Mouse (Mus musculus): ENCODE measurements around the gene Lpxn. TPM values are rescaled to one million over a fixed set of nuclear protein-coding genes. Genes with fewer than 3 reads are reported as not detected.

Gene Lpxn
- polyA plus RNA-seq, 1 experiment from 2014 or later: 0.87 TPM

Other genes starting within 250 kb of the Lpxn start
- not detected in 2 replicates for gene Gm4952, start 196.2 kb upstream of the Lpxn start, polyA plus RNA-seq (2016; fragmentation: Nextera tagmentation; extraction: Ambion mirVana)
- gene Glyat, start 162.9 kb upstream of the Lpxn start, polyA plus RNA-seq (2016; fragmentation: Nextera tagmentation; extraction: Ambion mirVana): not detected in 2 replicates
- gene Olfr1442, start 125.8 kb upstream of the Lpxn start, polyA plus RNA-seq (2016; fragmentation: Nextera tagmentation; extraction: Ambion mirVana): not detected in 2 replicates
- gene Olfr1443, start 118.1 kb upstream of the Lpxn start, polyA plus RNA-seq (2016; fragmentation: Nextera tagmentation; extraction: Ambion mirVana): not detected in 2 replicates
- not detected in 2 replicates for gene Keg1, start 100.4 kb upstream of the Lpxn start, polyA plus RNA-seq (2016; fragmentation: Nextera tagmentation; extraction: Ambion mirVana)
- gene Cntf, start 30.6 kb upstream of the Lpxn start, polyA plus RNA-seq (2016; fragmentation: Nextera tagmentation; extraction: Ambion mirVana): 1.8 and 2.2 TPM in 2 replicates
- gene Zfp91, start 67 bp upstream of the Lpxn start, polyA plus RNA-seq (2016; fragmentation: Nextera tagmentation; extraction: Ambion mirVana): 22.1 and 23.0 TPM in 2 replicates
- gene Gm5244, start 50.5 kb downstream of the Lpxn start, polyA plus RNA-seq (2016; fragmentation: Nextera tagmentation; extraction: Ambion mirVana): not detected in 2 replicates
- gene Olfr1444, start 61.1 kb downstream of the Lpxn start, polyA plus RNA-seq (2016; fragmentation: Nextera tagmentation; extraction: Ambion mirVana): not detected in 2 replicates
- not detected in 2 replicates for gene Olfr1445, start 87.7 kb downstream of the Lpxn start, polyA plus RNA-seq (2016; fragmentation: Nextera tagmentation; extraction: Ambion mirVana)
- gene Olfr1446, start 97.3 kb downstream of the Lpxn start, polyA plus RNA-seq (2016; fragmentation: Nextera tagmentation; extraction: Ambion mirVana): not detected in 2 replicates
- gene Olfr1447, start 107.5 kb downstream of the Lpxn start, polyA plus RNA-seq (2016; fragmentation: Nextera tagmentation; extraction: Ambion mirVana): not detected in 2 replicates
- not detected in 2 replicates for gene Olfr1448, start 128.2 kb downstream of the Lpxn start, polyA plus RNA-seq (2016; fragmentation: Nextera tagmentation; extraction: Ambion mirVana)
- not detected in 2 replicates for gene Olfr1449, start 134.6 kb downstream of the Lpxn start, polyA plus RNA-seq (2016; fragmentation: Nextera tagmentation; extraction: Ambion mirVana)
- gene Olfr1450, start 154.1 kb downstream of the Lpxn start, polyA plus RNA-seq (2016; fragmentation: Nextera tagmentation; extraction: Ambion mirVana): not detected in 2 replicates
- not detected in 2 replicates for gene Olfr1451, start 198.8 kb downstream of the Lpxn start, polyA plus RNA-seq (2016; fragmentation: Nextera tagmentation; extraction: Ambion mirVana)
- gene Olfr1453, start 232.1 kb downstream of the Lpxn start, polyA plus RNA-seq (2016; fragmentation: Nextera tagmentation; extraction: Ambion mirVana): not detected in 2 replicates